12 mouse cellular contexts compared by ENCODE assay signal in genomic region chr13:25639522-25640291, GRCm38 (mm10).
DNase-seq lines count a peak whose midpoint lies in the region; ATAC-seq and TF ChIP-seq lines count a peak whose summit lies in the region.
"Had no signal": no experiment of that assay in that cellular context is flagged by ENCODE, and none has a peak within 500 bp of the region (broad histone marks: within the 10 kb centered on the region; RNA-seq: fewer than 3 reads in every experiment).

No protein-coding gene starts in this region.

- peak; percentile 43; the same call in 1 of the 2 replicates for ATAC-seq in heart, embryonic 14.5 days (ENCODE audit: insufficient number of reproducible peaks, insufficient read depth, low FRiP score, low read depth)
- ATAC-seq in megakaryocyte progenitor cell, adult 5-6 weeks (replicated peaks; ENCODE audit: poor library complexity): no peak
- ATAC-seq: liver, embryonic 12.5 days had no signal

- no peak overlapping the region for H3K4me3 ChIP-seq in heart, embryonic 14.5 days (ENCODE audit: control insufficient read depth in 1 of 2, insufficient read depth in 1 of 2, low read depth in 1 of 2, low read length in 2 of 2)
- H3K4me3 ChIP-seq in ES-E14 (ENCODE audit: insufficient read depth in 1 of 2, low read depth in 1 of 2, low read length in 2 of 2, poor library complexity in 1 of 2, severe bottlenecking in 1 of 2): no peak overlapping the region
- H3K4me3 ChIP-seq in embryonic facial prominence, embryonic 10.5 days: no peak overlapping the region
- H3K4me3 ChIP-seq: liver, embryonic 12.5 days had no signal

- no peaks in the 10 kb centered on the region for H3K36me3 ChIP-seq in heart, embryonic 14.5 days (ENCODE audit: control insufficient read depth, insufficient read depth, low read length)
- no peaks in the 10 kb centered on the region for H3K36me3 ChIP-seq in ES-E14 (ENCODE audit: control insufficient read depth, insufficient read depth, low read length, poor library complexity, severe bottlenecking)
- no peaks in the 10 kb centered on the region for H3K36me3 ChIP-seq in embryonic facial prominence, embryonic 10.5 days (replicated peaks)
- H3K36me3 ChIP-seq: liver, embryonic 12.5 days had no signal

- H3K4me1 ChIP-seq in heart, embryonic 14.5 days (ENCODE audit: control insufficient read depth in 2 of 2, insufficient read depth in 2 of 2, low read length in 2 of 2): peaks cover 2 to 6% of the 10 kb centered on the region in 2 experiments
- H3K4me1 ChIP-seq in ES-E14 (ENCODE audit: control insufficient read depth in 2 of 2, insufficient read depth in 2 of 2, low read length in 2 of 2, poor library complexity in 1 of 2): peaks cover 0 to 2% of the 10 kb centered on the region in 2 experiments; a peak in 1 of 4 replicates
- peaks cover 10% of the 10 kb centered on the region for H3K4me1 ChIP-seq in embryonic facial prominence, embryonic 10.5 days
- H3K4me1 ChIP-seq: liver, embryonic 12.5 days had no signal

- H3K4me2 ChIP-seq in heart, embryonic 14.5 days (ENCODE audit: low read length): peak overlapping the region; percentile 42
- H3K4me2 ChIP-seq: liver, embryonic 12.5 days had no signal

- WGBS in heart, embryonic 14.5 days: 22% methylated on average over 6 of the region's 6 CpGs
- 20% methylated on average over 6 of the region's 6 CpGs for WGBS in embryonic facial prominence, embryonic 10.5 days

- H3K27me3 ChIP-seq in heart, embryonic 14.5 days (ENCODE audit: control insufficient read depth, insufficient read depth, low read length): no peaks in the 10 kb centered on the region
- H3K27me3 ChIP-seq in embryonic facial prominence, embryonic 10.5 days (replicated peaks; ENCODE audit: low read depth, poor library complexity, severe bottlenecking): no peaks in the 10 kb centered on the region
- H3K27me3 ChIP-seq: liver, embryonic 12.5 days had no signal

- H3K9ac ChIP-seq in heart, embryonic 14.5 days (ENCODE audit: low read length): no peak overlapping the region
- no peak overlapping the region for H3K9ac ChIP-seq in ES-E14 (ENCODE audit: insufficient read depth, low read depth, low read length, poor library complexity, severe bottlenecking)
- H3K9ac ChIP-seq: liver, embryonic 12.5 days had no signal

- no peak for DNase-seq in heart, postnatal 36 days
- DNase-seq in ES-E14 (ENCODE audit: low read depth, low spot score): peak; percentile 54
- DNase-seq in embryonic facial prominence, embryonic 10.5 days (ENCODE audit: low spot score): peak; percentile 16
- DNase-seq in kidney, postnatal 25 days: peak; percentile 34 to 43
- no peak for DNase-seq in adrenal gland, adult (ENCODE audit: inconsistent age in 2 of 2, low spot score in 1 of 2)
- no peak for DNase-seq in adrenal gland, adult 18-20 months (ENCODE audit: low spot score in 2 of 2)
- DNase-seq: adrenal gland, postnatal 25 days; retina, postnatal 1 day had no signal

- H3K27ac ChIP-seq in heart, embryonic 14.5 days (replicated peaks in 1 of 2; ENCODE audit: control insufficient read depth in 1 of 2, insufficient read depth in 1 of 2, low read depth in 2 of 2, low read length in 2 of 2): peak overlapping the region; percentile 61 to 85
- peak overlapping the region; percentile 85 for H3K27ac ChIP-seq in ES-E14 (ENCODE audit: insufficient read depth, low read depth, low read length, poor library complexity, severe bottlenecking)
- H3K27ac ChIP-seq in embryonic facial prominence, embryonic 10.5 days (replicated peaks): peak overlapping the region; percentile 72
- H3K27ac ChIP-seq: liver, embryonic 12.5 days; stomach, postnatal 0 days had no signal

- in situ Hi-C loops in ES-E14 (cut with MboI; ENCODE audit: low sequenced_read_pairs in 2 of 2, unreplicated experiment in 2 of 2): no loop called here

- no peaks in the 10 kb centered on the region for H3K9me3 ChIP-seq in heart, embryonic 14.5 days (ENCODE audit: control insufficient read depth, low read length)
- no peaks in the 10 kb centered on the region for H3K9me3 ChIP-seq in ES-E14 (ENCODE audit: control insufficient read depth, insufficient read depth, low read depth, low read length)
- no peaks in the 10 kb centered on the region for H3K9me3 ChIP-seq in embryonic facial prominence, embryonic 10.5 days
- H3K9me3 ChIP-seq: liver, embryonic 12.5 days had no signal

- intact Hi-C loops in heart, postnatal 36 days (cut with DNase I): no loop called here

TF ChIP-seq in ES-E14, 5 proteins besides CTCF, POLR2A, EP300 and RAD21:
- TF ChIP-seq MAFK (IDR thresholded peaks at IDR 0.05; ENCODE audit: insufficient read depth, low read depth, low read length) (no peak), ZC3H11A (IDR thresholded peaks at IDR 0.05; ENCODE audit: borderline replicate concordance, low read depth, low read length) (no peak), CHD2 (IDR thresholded peaks at IDR 0.05; ENCODE audit: low read depth, low read length) (no peak), HCFC1 (IDR thresholded peaks at IDR 0.05; ENCODE audit: borderline replicate concordance, insufficient read depth, low read length) (no peak), ZNF384 (IDR thresholded peaks at IDR 0.05; ENCODE audit: low read depth, low read length) (no peak)

Comparison
In these comparisons a context has a peak if more than half of its experiments do, and no peak if none do; other contexts are left out.
1. DNase-seq: peak in ES-E14 (single experiment), embryonic facial prominence, embryonic 10.5 days (single experiment) and kidney, postnatal 25 days (2 of 2); none in heart, postnatal 36 days (0 of 2), adrenal gland, adult (0 of 2) and adrenal gland, adult 18-20 months (0 of 2).
2. Peak in every context shown above with its lines, with median percentiles within 50 percentile points of each other: H3K27ac ChIP-seq.